Mouse (Mus musculus) C2C12 (cell line): ENCODE data around the gene Nlk.

Experiments
- CEBPB ChIP-seq: IDR thresholded peaks from one replicate; pipeline ENCODE4 v1.6.1; 2011; ENCODE audit warnings: low read depth, mild to moderate bottlenecking, control low read depth, moderate library complexity
- CTCF ChIP-seq: IDR thresholded peaks from one replicate; pipeline ENCODE4 v1.5.1; 2011; ENCODE audit not compliant: control insufficient read depth, insufficient read depth, insufficient read length
- MYOG ChIP-seq: IDR thresholded peaks from one replicate; pipeline ENCODE4 v1.6.1; 2011; ENCODE audit not compliant: control insufficient read depth, insufficient read length; ENCODE audit errors: extremely low read depth

- TF ChIP-seq CTCF (no peak), CEBPB (no peak), MYOG (no peak)
Observed at GRCm38 (mm10) chr11:78557241-78557640, 139.9 kb downstream of the Nlk start.
